Mouse (Mus musculus) liver, postnatal 0 days (tissue): Measurements from ENCODE around the gene 4930438A08Rik.

Experiments
- CTCF ChIP-seq: sonication (generic); IDR thresholded peaks from 2 replicates; pipeline ENCODE4 v1.5.1; 2016; ENCODE audit warnings: antibody characterized with exemption, low read depth
- EP300 ChIP-seq: IDR thresholded peaks from 2 replicates; pipeline ENCODE4 v1.6.1; 2016; ENCODE audit warnings: antibody characterized with exemption, low read depth, mild to moderate bottlenecking

GRCm38 (mm10) chr11:58306860-58307308 lies 32.3 kb downstream of the 4930438A08Rik start, which contains the start of gene Zfp692:
- TF ChIP-seq CTCF (no peak), EP300 (no peak)
